Mouse (Mus musculus) adrenal gland, postnatal 10 days (tissue): ENCODE results near the gene Ezr. TPM values are rescaled to one million over a fixed set of nuclear protein-coding genes. Genes with fewer than 3 reads are reported as not detected.

Experiments used
- DNase-seq: peaks from one replicate; pipeline ENCODE4 v3.0.0; 2021; ENCODE audit warnings: mixed read lengths
- long read RNA-seq, 2 experiments: library from polyadenylated mRNA; stranded (forward); transcript quantifications; one replicate each; pipeline ENCODE4 v2.0.0; 2021
- total RNA-seq, 2 experiments: library from RNA; stranded (reverse); gene quantifications; 2 replicates each; pipeline ENCODE4 v1.2.3; 2021

The Ezr gene
- total RNA-seq = 10 to 100 TPM; 18.2 to 21.2 TPM
- long read RNA-seq, experiment 1, transcript Ezr-201 (13 exons, 3,164 nt) = major isoform, 21 of 26 reads
- long read RNA-seq, experiment 1, partial matches to known transcripts = 5 of 26 reads
- long read RNA-seq, experiment 1, other reads (novel, unspliced or antisense) = 0 of 26 reads
- long read RNA-seq, experiment 2, transcript Ezr-201 (13 exons, 3,164 nt) = major isoform, 22 of 27 reads
- long read RNA-seq, experiment 2, partial matches to known transcripts = 3 of 27 reads
- long read RNA-seq, experiment 2, other reads (novel, unspliced or antisense) = 2 of 27 reads

GRCm38 (mm10) chr17:6782611-6783005, at the start of gene Ezr:
TSS of gene Ezr (minus strand) at chr17:6782784.
- peak; percentile 92 for DNase-seq

- DNase-seq = no peak
Observed at GRCm38 (mm10) chr17:6830004-6830592, 47.5 kb upstream of the Ezr start.

GRCm38 (mm10) chr17:6828531-6829150, 46.1 kb upstream of the Ezr start:
- DNase-seq = no peak

GRCm38 (mm10) chr17:6827740-6828461, 45.3 kb upstream of the Ezr start:
- DNase-seq = peak; percentile 95

DNA sequence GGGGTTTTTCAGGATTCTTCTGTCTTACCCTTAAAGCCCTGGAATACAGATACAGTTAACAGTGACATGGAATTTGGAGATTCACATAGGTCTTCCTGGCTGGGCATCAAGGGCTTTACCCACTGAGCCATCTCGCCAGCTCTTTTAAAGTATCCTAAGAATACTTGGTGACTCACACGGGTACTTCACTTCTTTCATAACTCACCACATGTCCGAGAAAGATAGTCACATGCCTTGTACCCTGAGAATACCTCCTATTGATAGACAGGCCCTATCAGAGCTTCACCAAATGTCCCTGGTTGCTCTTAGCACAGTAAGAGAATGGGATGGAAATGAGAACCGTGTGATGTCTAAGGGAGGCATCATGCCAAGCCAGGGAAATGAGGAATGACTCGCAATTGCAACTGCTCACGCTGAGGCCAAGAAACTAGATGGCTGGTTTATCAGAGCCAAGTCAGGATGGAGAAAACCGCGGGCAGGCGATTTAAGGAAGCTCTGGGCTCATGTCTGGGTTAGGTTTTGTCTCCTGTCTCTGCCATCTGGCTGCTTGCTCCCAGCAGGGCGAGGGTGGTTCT, 44.7 kb upstream of the Ezr start:
- no peak for DNase-seq

- DNase-seq = no peak
Observed at GRCm38 (mm10) chr17:6816796-6817195, 34.2 kb upstream of the Ezr start.

GRCm38 (mm10) chr17:6816151-6816550, 33.6 kb upstream of the Ezr start:
- no peak for DNase-seq

GRCm38 (mm10) chr17:6814656-6815055, 32.1 kb upstream of the Ezr start:
- no peak for DNase-seq

DNA sequence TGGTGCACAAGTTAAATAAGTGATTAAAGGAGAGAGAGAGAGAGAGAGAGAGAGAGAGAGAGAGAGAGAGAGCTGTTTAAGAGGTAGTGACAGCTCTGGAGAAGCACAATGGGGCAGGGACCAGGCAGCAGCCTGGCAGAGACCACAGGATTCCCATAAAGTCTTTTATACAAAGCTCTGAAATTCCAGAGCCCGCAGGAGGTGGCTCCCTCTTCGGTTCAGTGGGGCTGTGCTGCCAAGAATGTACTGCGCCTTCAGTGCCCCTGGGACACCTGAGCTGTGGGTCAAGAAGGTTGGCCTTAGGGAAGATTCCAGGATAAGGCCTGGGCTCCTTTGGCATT, 30.2 kb upstream of the Ezr start:
- DNase-seq = no peak

GRCm38 (mm10) chr17:6811931-6812850, 29.6 kb upstream of the Ezr start:
- DNase-seq = no peak

DNA sequence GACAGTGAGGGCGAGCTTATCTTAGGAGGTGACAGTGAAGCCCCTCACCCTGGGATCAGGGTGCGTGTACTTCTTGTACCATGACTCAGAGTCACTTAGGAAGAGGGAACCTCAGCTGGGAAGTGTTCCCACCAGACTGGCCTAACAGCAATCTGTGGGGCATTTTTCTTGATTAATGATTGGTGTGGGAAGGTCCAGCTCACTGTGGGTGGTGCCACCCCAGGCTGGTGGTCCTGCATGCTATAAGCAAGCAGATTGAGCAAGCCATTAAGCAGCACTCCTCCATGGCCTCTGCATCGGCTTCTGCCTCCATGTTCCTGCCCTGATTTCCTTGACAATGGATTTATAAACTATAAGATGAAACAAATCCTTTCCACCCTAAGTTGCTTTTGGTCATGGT, 26.7 kb upstream of the Ezr start:
- no peak for DNase-seq

- no peak for DNase-seq
Observed at GRCm38 (mm10) chr17:6808521-6809165, 26.1 kb upstream of the Ezr start.

DNA sequence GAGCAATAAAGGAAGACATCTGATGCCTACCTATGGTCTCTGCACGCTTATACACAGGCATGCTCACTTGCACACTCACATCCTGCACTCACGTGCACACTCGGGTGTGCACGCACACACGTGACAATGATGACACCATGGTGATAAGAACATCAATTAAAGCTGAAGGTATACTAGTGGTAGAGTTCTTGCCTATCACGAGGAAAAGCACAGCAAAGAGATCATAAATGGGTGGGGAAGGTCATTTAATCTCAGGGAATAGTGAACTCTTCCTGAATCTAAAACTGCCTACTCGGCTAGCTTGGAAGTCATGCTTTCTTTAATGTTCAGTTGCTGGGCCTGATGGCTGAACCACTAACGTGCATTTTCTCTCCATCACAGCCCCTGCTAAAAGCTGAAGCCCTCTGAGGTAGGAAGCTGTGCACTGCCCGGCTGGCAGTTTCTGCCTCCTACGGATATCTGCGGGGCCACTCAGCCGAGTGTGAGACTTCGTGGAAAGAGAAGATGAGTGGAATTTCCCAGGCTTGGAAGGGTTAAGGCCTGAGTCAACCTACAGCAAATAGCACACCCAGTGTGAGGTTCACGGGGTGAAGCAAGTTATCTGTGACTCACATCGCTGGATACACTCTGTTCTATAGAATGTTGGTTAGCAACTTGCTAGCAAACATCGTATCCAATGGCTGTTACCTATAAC, 25.4 kb upstream of the Ezr start:
- DNase-seq = no peak

DNA sequence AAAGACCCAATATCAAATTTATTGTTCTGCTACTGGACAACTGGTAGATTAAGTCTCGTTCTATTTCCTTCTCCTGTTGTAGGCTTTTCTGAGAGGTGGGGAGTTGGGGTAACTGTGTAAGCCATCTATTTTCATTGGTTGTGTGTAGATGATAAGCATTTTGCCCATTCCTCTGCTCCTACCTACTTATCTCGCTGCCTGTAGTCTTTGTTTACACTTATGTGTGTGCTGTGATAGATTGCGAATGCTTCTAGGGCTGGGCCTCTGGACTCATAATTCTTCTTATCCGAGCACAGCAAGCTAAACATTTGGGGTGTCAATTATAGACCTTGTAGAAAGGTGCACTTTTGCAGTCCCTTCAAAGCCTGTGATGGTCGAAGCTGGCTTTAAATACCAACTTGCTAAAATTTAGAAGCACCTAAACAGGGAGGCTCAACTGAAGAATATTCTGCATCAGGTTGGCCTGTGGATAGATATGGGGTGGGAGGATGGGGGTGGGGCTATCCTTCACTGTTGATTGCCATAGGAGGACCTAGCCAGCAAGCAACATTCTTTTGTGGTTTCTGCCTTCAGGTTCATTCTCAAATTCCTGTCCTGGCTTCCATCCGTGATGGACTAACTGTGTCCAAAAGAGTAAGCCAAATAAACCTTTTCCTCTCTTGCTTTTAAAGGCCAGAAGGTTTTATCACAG, 22.4 kb upstream of the Ezr start:
- DNase-seq = no peak

- DNase-seq = no peak
Observed at GRCm38 (mm10) chr17:6804111-6804510, 21.5 kb upstream of the Ezr start.

- no peak for DNase-seq
Observed at GRCm38 (mm10) chr17:6803614-6804013, 21.0 kb upstream of the Ezr start.

- DNase-seq = no peak
Observed at GRCm38 (mm10) chr17:6798392-6799061, 15.9 kb upstream of the Ezr start.

GRCm38 (mm10) chr17:6797471-6797870, 14.9 kb upstream of the Ezr start:
- no peak for DNase-seq

DNA sequence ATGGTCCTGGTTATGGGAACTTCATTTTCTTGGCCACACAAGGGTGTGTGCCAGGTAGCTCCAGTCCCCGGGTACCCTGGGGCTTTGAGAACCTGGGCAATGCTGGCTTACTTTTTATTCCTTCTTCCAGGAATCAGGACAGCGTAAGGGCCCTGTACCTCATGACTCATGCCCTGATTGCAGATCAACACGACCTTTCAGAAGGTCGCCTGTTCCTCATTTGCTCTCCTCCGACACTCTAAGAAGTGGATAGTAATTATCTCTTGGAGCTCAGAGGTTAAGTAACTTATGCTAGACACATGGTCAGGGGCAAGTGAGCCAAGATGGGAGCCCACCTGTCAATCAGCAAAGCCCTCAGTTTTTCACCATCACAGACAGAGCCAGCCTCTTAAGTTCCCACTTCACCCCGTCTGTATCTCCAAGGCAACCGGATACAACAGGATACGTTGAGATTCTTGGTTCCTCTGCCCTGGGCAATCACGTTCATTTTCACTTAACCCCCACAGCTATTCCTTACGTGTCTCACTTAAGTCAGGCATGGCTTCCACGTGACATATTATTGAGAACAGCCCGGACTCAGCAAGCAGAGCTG, 11.7 kb upstream of the Ezr start:
- no peak for DNase-seq
